Mouse (Mus musculus): ENCODE measurements around the gene Dazap1. TPM values are rescaled to one million over a fixed set of nuclear protein-coding genes. Genes with fewer than 3 reads are reported as not detected.

Gene Dazap1
- polyA plus RNA-seq (2012; rRNA removed; ENCODE audit: low replicate concordance): 41.8 and 67.0 TPM in 2 replicates

DNA sequence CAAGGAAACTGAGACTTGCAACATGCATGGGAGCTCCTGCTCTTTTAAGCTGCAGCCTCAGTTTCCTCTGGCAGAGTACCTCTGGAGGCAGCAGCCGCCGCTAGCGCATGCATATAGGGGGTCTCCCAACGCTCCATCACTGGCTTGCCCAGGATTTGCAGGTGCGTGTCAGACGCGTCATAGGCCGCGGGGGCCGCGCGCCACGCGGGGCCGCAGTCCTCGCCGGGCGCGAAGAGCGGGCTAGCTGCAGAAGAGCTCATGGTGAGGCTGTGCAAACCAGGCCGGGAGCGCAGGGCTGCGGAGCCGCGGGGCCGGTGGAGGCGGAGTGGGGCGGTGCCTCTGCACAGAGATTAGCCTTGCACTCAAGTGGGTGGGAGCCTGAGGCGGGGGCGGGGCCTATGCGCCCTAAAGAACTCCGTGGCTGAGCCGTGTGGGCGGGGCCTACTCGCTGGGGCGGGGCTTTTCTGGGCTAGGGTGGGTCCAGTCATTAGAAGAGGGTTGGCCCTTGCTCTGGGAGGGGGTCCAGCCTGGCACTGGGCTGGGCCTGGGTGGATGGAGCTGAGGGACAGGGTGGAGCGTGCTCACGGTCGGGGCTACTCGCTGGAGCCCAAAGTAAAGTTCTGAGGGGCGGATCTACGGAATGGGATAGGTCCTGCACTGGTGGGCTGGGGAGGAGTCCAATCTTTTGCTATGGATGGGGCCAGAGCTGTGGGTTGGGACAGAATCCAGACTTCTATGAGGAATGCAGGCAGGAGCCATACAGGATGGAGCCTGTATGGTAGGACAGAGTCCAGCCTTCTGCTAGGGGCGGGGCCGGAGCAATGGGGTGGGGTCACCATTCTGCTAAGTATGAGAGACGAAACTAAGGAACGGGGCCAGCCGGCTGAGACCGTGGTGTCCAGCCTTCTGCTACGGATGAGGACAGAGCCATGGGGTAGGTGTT is at the start of gene Dazap1, which contains the start of gene Gamt:
Gene Dazap1, plus strand, starts transcription at position 845 of the 943 bp plus-strand sequence.
Gene Gamt, minus strand, starts transcription at position 371 of the 943 bp plus-strand sequence.

DNA sequence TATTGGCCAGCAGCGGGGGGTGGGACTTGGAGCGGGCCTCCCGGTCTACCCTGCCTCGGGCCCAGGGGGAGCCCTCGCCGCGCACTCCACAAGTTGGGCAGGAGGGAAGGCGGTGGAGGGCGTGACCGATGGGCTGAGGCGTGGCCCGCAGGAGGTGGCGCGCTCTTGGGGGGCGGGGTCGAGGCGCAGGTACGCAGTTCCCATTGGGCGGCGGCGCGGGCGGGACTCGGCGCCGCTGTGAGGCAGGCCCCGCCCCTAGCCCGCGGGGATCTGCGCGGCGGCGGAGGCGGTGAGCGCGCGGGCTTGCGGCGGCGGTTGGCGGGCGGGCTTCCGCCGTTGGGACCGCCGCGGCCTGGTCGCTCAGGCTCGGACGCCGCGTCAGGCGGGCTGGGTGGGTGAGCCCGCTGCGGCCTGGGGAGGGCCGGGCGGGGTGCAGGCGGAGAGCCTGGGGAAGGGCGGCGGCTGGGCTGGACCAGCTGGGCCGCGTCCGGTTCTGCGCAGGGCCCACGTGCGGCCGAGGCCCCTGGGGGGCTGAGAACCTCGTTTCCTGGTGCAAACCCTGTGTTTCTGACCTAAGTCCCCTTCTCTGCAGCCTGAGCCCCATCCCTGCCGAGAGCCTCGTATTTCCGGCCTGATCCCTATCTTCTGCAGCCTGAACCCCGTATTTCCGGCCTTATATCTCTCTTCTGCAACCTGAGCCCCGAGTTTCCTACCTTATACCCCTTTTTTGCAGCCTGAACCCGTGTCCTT is 34.7 kb upstream of the Dazap1 start, which contains the start of gene Mum1:
Gene Mum1, plus strand, starts transcription at position 19 of the 750 bp plus-strand sequence.

DNA sequence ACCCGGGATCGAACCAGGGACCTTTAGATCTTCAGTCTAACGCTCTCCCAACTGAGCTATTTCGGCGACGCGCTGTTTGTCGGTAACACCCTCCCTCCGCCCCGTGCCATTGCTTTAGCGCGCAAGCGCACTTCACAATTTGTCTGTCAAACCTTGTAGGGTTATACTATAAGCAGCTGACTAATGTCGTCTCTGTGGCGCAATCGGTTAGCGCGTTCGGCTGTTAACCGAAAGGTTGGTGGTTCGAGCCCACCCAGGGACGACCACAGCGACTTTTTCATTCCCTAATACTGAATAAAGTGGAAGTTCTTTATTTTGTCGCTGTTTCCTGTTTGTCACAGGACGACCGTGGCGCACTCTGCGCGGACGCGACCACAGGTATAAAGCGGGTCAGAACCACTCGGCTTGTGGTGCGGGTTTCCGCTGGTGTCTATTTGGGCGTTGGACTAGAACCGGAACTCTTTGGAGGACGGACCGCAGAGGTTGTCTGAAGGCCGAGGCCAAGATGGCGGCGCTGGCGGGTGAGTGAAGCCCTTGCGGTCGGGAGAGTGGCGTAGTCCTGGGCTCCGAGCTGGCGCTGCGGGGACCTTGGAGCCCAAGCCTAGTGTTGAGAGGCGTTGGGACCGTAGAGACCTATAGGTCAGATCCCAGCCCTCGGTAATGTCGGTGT is 12.2 kb upstream of the Dazap1 start, which contains the start of gene Ndufs7:
Gene Ndufs7, plus strand, starts transcription at position 151 of the 670 bp plus-strand sequence.

GRCm38 (mm10) chr10:80292251-80293146 is 31.2 kb downstream of the Dazap1 start, which contains the start of gene Rps15:
Gene Rps15, plus strand, starts transcription at chr10:80292453.

DNA sequence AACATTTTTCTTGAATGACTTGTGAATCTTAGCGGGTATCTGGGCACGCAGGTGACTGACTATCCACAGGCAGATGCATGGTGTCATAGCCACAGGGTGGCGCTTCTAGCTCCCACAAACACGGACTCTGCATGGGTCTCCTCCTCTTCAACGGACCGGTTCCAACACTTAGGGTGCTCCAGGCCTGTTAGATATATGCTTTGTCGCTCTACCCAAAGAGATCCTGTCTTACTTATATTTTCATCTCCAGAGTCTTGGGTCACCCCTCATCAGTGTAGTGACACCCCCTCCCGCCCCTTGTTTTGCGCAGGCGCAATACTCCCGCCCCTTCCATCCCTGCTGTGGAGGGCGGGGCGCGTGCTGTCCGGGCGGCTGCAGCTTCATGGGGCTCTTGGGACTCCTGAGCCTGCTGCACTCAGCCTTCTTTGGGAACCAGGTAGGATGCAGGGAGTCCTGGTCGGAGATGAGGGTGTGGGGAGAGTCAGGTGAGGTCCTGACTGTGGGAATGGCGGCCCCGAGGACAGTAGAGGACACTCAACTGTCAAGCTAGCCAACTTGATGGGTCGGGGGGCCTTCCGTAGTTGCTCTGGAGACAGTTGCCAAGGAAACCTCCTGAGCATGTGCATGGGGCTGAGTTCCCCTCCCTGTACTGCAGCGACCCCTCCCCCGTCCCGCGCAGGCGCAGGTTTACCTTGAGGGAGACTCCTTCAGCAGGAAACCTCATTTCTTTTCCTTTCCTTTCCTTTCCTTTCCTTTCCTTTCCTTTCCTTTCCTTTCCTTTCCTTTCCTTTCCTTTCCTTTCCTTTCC is 34.5 kb downstream of the Dazap1 start, which contains the start of gene Apc2:
Gene Apc2, plus strand, starts transcription at position 360 of the 808 bp plus-strand sequence.

DNA sequence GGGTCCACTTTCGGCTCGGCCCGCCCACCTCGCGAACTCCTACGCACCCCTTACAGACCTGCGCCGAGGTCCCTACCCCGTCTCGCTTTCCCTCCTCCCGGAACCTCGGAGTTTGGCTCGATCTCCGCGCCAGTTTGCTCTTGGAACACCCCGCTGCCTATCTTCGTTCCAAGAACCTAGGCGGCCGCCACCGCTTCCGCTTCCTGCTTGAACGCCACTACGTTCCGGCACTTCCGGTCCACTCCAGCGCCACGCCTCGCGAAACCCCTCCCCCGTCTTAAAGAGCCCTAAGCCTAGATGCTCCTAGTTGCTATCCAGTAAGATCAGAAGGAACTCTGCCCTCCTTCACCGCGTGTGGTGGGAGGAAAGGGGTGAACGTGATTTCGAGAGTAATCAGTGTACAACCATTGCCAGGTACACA is 59.1 kb downstream of the Dazap1 start, which contains the start of gene 2310011J03Rik:
Gene 2310011J03Rik, minus strand, starts transcription at position 198 of the 421 bp plus-strand sequence.

GRCm38 (mm10) chr10:80329273-80330081 is 68.2 kb downstream of the Dazap1 start, which contains the start of the genes Pcsk4 and Reep6:
Gene Pcsk4, minus strand, starts transcription at chr10:80329498.
Gene Reep6, plus strand, starts transcription at chr10:80329953.

Other genes with a start within 250 kb of the Dazap1 start
- gene Arhgap45, start 244.8 kb upstream of the Dazap1 start, polyA plus RNA-seq (2012; rRNA removed; ENCODE audit: low replicate concordance): 32.7 and 52.3 TPM in 2 replicates
- 154 and 220 TPM in 2 replicates for gene Polr2e, start 221.7 kb upstream of the Dazap1 start, polyA plus RNA-seq (2012; rRNA removed; ENCODE audit: low replicate concordance)
- 955 and 2,154 TPM in 2 replicates for gene Gpx4, start 214.3 kb upstream of the Dazap1 start, polyA plus RNA-seq (2012; rRNA removed; ENCODE audit: low replicate concordance)
- 43.1 and 60.1 TPM in 2 replicates for gene Sbno2, start 155.9 kb upstream of the Dazap1 start, polyA plus RNA-seq (2012; rRNA removed; ENCODE audit: low replicate concordance)
- gene Stk11, start 145.7 kb upstream of the Dazap1 start, polyA plus RNA-seq (2012; rRNA removed; ENCODE audit: low replicate concordance): 146 and 147 TPM in 2 replicates
- 840 and 867 TPM in 2 replicates for gene Atp5d, start 122.9 kb upstream of the Dazap1 start, polyA plus RNA-seq (2012; rRNA removed; ENCODE audit: low replicate concordance)
- gene Cbarp, start 120.7 kb upstream of the Dazap1 start, polyA plus RNA-seq (2012; rRNA removed; ENCODE audit: low replicate concordance): 4.6 and 24.2 TPM in 2 replicates
- 26.8 and 79.7 TPM in 2 replicates for gene Midn, start 113.2 kb upstream of the Dazap1 start, polyA plus RNA-seq (2012; rRNA removed; ENCODE audit: low replicate concordance)
- 85.6 and 156 TPM in 2 replicates for gene Cirbp, start 95.5 kb upstream of the Dazap1 start, polyA plus RNA-seq (2012; rRNA removed; ENCODE audit: low replicate concordance)
- gene 1600002K03Rik, start 88.5 kb upstream of the Dazap1 start, polyA plus RNA-seq (2012; rRNA removed; ENCODE audit: low replicate concordance): 11.8 and 12.1 TPM in 2 replicates
- 5.8 and 12.4 TPM in 2 replicates for gene Efna2, start 82.0 kb upstream of the Dazap1 start, polyA plus RNA-seq (2012; rRNA removed; ENCODE audit: low replicate concordance)
- 61.9 and 62.4 TPM in 2 replicates for gene Mum1, start 35.1 kb upstream of the Dazap1 start, polyA plus RNA-seq (2012; rRNA removed; ENCODE audit: low replicate concordance)
- gene Ndufs7, start 12.4 kb upstream of the Dazap1 start, polyA plus RNA-seq (2012; rRNA removed; ENCODE audit: low replicate concordance): 414 and 611 TPM in 2 replicates
- 63.6 and 128 TPM in 2 replicates for gene Gamt, start 474 bp upstream of the Dazap1 start, polyA plus RNA-seq (2012; rRNA removed; ENCODE audit: low replicate concordance)
- gene Rps15, start 31.0 kb downstream of the Dazap1 start, polyA plus RNA-seq (2012; rRNA removed; ENCODE audit: low replicate concordance): 1,097 and 1,999 TPM in 2 replicates
- gene Apc2, start 34.5 kb downstream of the Dazap1 start, polyA plus RNA-seq (2012; rRNA removed; ENCODE audit: low replicate concordance): 1.6 and 3.1 TPM in 2 replicates
- 63.1 and 73.9 TPM in 2 replicates for gene 2310011J03Rik, start 59.1 kb downstream of the Dazap1 start, polyA plus RNA-seq (2012; rRNA removed; ENCODE audit: low replicate concordance)
- 11.0 and 18.3 TPM in 2 replicates for gene Pcsk4, start 68.0 kb downstream of the Dazap1 start, polyA plus RNA-seq (2012; rRNA removed; ENCODE audit: low replicate concordance)
- gene Reep6, start 68.5 kb downstream of the Dazap1 start, polyA plus RNA-seq (2012; rRNA removed; ENCODE audit: low replicate concordance): 29.5 and 41.3 TPM in 2 replicates
- gene Adamtsl5, start 86.9 kb downstream of the Dazap1 start, polyA plus RNA-seq (2012; rRNA removed; ENCODE audit: low replicate concordance): 27.6 and 29.5 TPM in 2 replicates
- 0.12 TPM in 1 of 2 replicates, not detected in the other for gene Plk5, start 95.0 kb downstream of the Dazap1 start, polyA plus RNA-seq (2012; rRNA removed; ENCODE audit: low replicate concordance)
- gene Mex3d, start 126.2 kb downstream of the Dazap1 start, polyA plus RNA-seq (2012; rRNA removed; ENCODE audit: low replicate concordance): 9.5 and 41.0 TPM in 2 replicates
- 145 and 199 TPM in 2 replicates for gene Mbd3, start 138.1 kb downstream of the Dazap1 start, polyA plus RNA-seq (2012; rRNA removed; ENCODE audit: low replicate concordance)
- 2,303 and 2,715 TPM in 2 replicates for gene Uqcr11, start 145.3 kb downstream of the Dazap1 start, polyA plus RNA-seq (2012; rRNA removed; ENCODE audit: low replicate concordance)
- gene Tcf3, start 172.2 kb downstream of the Dazap1 start, polyA plus RNA-seq (2012; rRNA removed; ENCODE audit: low replicate concordance): 56.2 and 124 TPM in 2 replicates
- not detected in 2 replicates for gene Onecut3, start 233.3 kb downstream of the Dazap1 start, polyA plus RNA-seq (2012; rRNA removed; ENCODE audit: low replicate concordance)

Measured in subcutaneous adipose tissue, adult 2 months (tissue).